Mouse (Mus musculus): ENCODE results near the gene Gmnn. TPM values are rescaled to one million over a fixed set of nuclear protein-coding genes. Genes with fewer than 3 reads are reported as not detected.

The Gmnn gene
- polyA plus RNA-seq, 1 experiment from 2014 or later, result 135 TPM

DNA sequence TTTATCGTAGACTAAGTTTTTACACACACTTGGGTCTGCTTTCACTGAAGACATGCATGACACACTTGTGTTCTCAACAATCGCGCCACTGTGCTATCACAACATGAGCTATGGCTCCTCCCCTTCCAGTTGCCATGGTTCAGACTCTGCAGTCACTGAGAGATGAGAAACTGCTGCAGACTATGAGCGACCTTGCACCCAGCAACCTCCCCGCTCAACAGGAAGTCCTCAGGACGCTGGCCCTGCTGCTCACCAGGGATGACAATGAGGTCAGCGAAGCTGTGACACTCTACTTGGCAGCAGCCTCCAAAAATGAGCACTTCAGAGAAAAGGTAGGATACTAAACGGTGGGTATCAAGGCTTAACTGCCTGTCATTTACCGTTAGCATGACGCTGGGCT, 40.2 kb downstream of the Gmnn start:
- TF ChIP-seq CTCF (IDR thresholded peaks at IDR 0.05; ENCODE audit: low read depth), result no peak
- Histone ChIP-seq H3K36me3 (ENCODE audit: insufficient read depth) (no peaks in the 10 kb centered on the region), H3K4me2 (no peak overlapping the region), H3K9me3 (ENCODE audit: low read depth, low read length) (no peaks in the 10 kb centered on the region), H3K4me1 (ENCODE audit: insufficient read depth) (no peaks in the 10 kb centered on the region), H3K9ac (no peak overlapping the region), H3K27ac (ENCODE audit: low read depth) (no peak overlapping the region), H3K4me3 (ENCODE audit: low read depth, low read length) (no peak overlapping the region), H3K27me3 (ENCODE audit: insufficient read depth, low read length) (no peaks in the 10 kb centered on the region)
- no peak for DNase-seq
- 64% methylated on average over 10 of the region's 10 CpGs for WGBS
- no peak; the same call in 1 of the 2 replicates for ATAC-seq (ENCODE audit: insufficient read depth)

DNA sequence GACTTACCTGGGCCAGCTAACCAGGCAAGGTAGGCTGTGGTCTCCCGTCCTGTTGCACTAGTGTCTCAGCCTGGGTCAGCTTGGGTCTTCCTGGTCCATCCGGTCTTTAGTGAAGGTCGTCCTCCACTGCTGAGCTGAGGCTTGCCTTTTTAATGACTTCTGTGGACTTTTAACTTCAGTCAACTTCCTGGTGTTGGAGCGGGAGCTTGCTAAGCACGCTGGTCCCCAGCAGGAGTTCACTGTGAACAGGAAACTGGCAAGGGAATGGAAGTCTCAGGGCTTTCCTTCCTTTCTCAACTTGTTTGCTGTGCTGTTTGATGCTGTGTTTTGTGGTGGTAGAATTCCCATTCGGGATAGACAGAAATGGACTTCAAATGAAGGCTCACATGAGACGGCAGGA, 44.0 kb downstream of the Gmnn start:
- H3K9ac ChIP-seq, result no peak overlapping the region
- WGBS, result 61% methylated on average over 7 of the region's 7 CpGs
- H3K27me3 ChIP-seq (ENCODE audit: insufficient read depth, low read length), result no peaks in the 10 kb centered on the region
- H3K4me1 ChIP-seq (ENCODE audit: insufficient read depth), result peaks cover 2% of the 10 kb centered on the region; the same call in 1 of the 2 replicates
- TF ChIP-seq CTCF (IDR thresholded peaks at IDR 0.05; ENCODE audit: low read depth), result 0 out of 2 replicates have a peak, but pooled peaks have one; percentile 2
- no peaks in the 10 kb centered on the region for H3K9me3 ChIP-seq (ENCODE audit: low read depth, low read length)
- DNase-seq, result no peak
- no peak overlapping the region for H3K4me3 ChIP-seq (ENCODE audit: low read depth, low read length)
- ATAC-seq (ENCODE audit: insufficient read depth), result no peak
- no peak overlapping the region; the same call in 1 of the 2 replicates for H3K27ac ChIP-seq (ENCODE audit: low read depth)
- no peaks in the 10 kb centered on the region for H3K36me3 ChIP-seq (ENCODE audit: insufficient read depth)
- no peak overlapping the region for H3K4me2 ChIP-seq

DNA sequence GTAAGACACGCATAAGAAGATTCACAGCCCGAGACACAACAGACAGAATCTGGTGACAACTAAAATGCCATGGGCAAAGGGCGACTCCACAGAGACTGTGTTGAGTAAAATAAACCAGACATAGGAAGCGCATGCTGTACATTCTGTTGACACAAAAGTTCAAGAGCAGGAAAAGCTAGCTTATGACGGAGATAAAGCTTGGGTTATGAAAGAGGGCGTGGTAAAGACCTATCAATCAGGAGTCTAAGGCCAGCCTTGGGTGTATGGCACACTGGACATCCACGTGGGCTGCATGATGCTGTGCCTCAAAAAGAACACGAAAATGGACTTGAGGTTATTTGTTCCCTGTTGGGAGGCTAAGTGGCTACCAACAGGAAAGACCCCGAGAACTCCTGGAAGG, 45.3 kb downstream of the Gmnn start:
- H3K27ac ChIP-seq (ENCODE audit: low read depth), result no peak overlapping the region
- 62% methylated on average over 9 of the region's 9 CpGs for WGBS
- no peak for DNase-seq
- H3K9me3 ChIP-seq (ENCODE audit: low read depth, low read length), result no peaks in the 10 kb centered on the region
- no peak overlapping the region for H3K4me2 ChIP-seq
- no peak overlapping the region for H3K9ac ChIP-seq
- no peaks in the 10 kb centered on the region for H3K27me3 ChIP-seq (ENCODE audit: insufficient read depth, low read length)
- no peak overlapping the region for H3K4me3 ChIP-seq (ENCODE audit: low read depth, low read length)
- no peaks in the 10 kb centered on the region for H3K36me3 ChIP-seq (ENCODE audit: insufficient read depth)
- no peak for TF ChIP-seq CTCF (IDR thresholded peaks at IDR 0.05; ENCODE audit: low read depth)
- no peak for ATAC-seq (ENCODE audit: insufficient read depth)
- peaks cover 2% of the 10 kb centered on the region; the same call in 1 of the 2 replicates for H3K4me1 ChIP-seq (ENCODE audit: insufficient read depth)

DNA sequence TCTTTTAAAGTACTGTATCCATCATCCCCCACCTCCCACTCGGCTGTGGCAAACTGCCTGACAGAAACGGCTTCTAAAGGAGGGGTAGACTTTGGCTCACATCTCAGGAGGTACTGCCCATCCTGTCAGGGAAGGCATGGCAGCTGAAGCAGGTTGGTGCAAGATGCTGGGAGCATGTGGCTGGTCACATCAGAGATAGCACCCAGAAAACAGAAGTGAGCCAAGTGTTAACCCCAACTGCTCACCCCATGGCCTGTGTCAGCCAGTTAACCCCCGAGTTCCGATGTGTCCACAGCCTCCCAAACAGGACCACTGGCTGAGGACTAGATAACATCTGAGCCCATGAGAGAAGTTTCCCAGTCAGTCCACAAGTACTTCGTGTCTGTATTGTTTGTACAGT, 46.1 kb downstream of the Gmnn start:
- no peak overlapping the region for H3K4me3 ChIP-seq (ENCODE audit: low read depth, low read length)
- H3K27me3 ChIP-seq (ENCODE audit: insufficient read depth, low read length), result no peaks in the 10 kb centered on the region
- ATAC-seq (ENCODE audit: insufficient read depth) (no peak), DNase-seq (no peak)
- H3K9ac ChIP-seq, result no peak overlapping the region
- H3K36me3 ChIP-seq (ENCODE audit: insufficient read depth), result no peaks in the 10 kb centered on the region
- peaks cover 2% of the 10 kb centered on the region; the same call in 1 of the 2 replicates for H3K4me1 ChIP-seq (ENCODE audit: insufficient read depth)
- no peak overlapping the region for H3K4me2 ChIP-seq
- no peak overlapping the region for H3K27ac ChIP-seq (ENCODE audit: low read depth)
- WGBS, result 62% methylated on average over 5 of the region's 5 CpGs
- no peaks in the 10 kb centered on the region for H3K9me3 ChIP-seq (ENCODE audit: low read depth, low read length)
- TF ChIP-seq CTCF (IDR thresholded peaks at IDR 0.05; ENCODE audit: low read depth), result no peak

DNA sequence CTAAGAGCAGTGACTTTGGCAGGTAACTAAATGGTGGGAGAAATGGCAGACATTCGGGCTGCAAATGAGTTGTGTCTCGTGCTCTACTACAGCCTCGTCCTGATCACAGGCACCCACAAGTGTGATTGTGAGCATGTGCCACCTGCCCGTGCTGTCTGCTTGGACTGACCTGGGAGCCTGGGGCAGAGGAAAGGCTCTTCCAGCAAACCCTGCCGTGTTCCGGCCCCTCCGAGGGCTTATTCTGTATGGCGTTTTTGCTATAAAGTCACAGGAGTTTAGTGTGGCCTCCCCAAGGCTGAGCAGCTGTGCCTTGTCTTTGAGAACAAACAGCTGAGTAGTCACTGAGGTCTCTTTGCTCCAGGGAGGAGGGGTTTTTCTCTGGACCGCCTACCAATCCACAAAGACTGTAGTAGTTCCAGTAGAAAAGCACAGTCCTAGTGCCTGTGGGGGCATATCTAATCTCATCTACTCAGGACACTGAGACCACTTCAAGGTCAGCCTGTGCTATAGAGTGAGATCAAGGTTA, 47.3 kb downstream of the Gmnn start:
- ATAC-seq (ENCODE audit: insufficient read depth) (peak; percentile 26; the same call in 1 of the 2 replicates), DNase-seq (peak; percentile 67)
- Histone ChIP-seq H3K27me3 (ENCODE audit: insufficient read depth, low read length) (no peaks in the 10 kb centered on the region), H3K36me3 (ENCODE audit: insufficient read depth) (no peaks in the 10 kb centered on the region), H3K4me2 (no peak overlapping the region), H3K4me3 (ENCODE audit: low read depth, low read length) (no peak overlapping the region), H3K27ac (ENCODE audit: low read depth) (no peak overlapping the region), H3K4me1 (ENCODE audit: insufficient read depth) (peaks cover 2% of the 10 kb centered on the region; the same call in 1 of the 2 replicates), H3K9me3 (ENCODE audit: low read depth, low read length) (no peaks in the 10 kb centered on the region), H3K9ac (no peak overlapping the region)
- no peak for TF ChIP-seq CTCF (IDR thresholded peaks at IDR 0.05; ENCODE audit: low read depth)
- WGBS, result 56% methylated on average over 9 of the region's 9 CpGs

DNA sequence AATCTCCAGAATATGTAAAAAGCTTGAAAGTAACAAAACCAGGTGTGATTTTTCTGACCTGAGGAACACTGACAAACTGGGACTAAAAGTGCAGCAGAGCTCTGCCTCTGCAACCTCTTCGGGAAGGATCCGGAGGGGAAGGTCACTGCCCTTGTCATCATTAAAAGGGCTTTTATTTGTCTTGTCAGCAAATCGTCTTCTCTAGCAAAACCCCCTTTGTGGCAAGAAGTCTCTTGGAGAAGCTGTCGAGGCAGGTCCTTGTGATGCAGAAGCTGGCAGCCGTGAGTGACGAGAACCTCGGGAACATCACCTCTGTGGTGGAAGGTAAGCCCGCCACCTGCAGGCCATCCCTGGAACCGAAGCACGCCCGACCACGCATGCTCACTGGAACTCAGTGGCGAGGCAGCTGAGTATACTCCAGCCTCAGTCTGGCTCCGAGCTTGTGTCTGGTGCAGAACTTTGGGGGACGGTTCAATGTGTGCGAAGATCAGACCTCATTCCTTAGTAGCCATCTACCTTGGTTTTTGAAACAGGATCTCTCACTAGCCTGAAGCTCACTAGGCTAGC, 48.2 kb downstream of the Gmnn start:
- peak; percentile 79 for ATAC-seq (ENCODE audit: insufficient read depth)
- peak; percentile 97 for TF ChIP-seq CTCF (IDR thresholded peaks at IDR 0.05; ENCODE audit: low read depth)
- WGBS, result 4% methylated on average over 16 of the region's 16 CpGs
- Histone ChIP-seq H3K9me3 (ENCODE audit: low read depth, low read length) (no peaks in the 10 kb centered on the region), H3K27me3 (ENCODE audit: insufficient read depth, low read length) (no peaks in the 10 kb centered on the region), H3K4me3 (ENCODE audit: low read depth, low read length) (no peak overlapping the region), H3K36me3 (ENCODE audit: insufficient read depth) (no peaks in the 10 kb centered on the region), H3K9ac (no peak overlapping the region), H3K4me2 (peak overlapping the region; percentile 48), H3K27ac (ENCODE audit: low read depth) (no peak overlapping the region), H3K4me1 (ENCODE audit: insufficient read depth) (peaks cover 2% of the 10 kb centered on the region; the same call in 1 of the 2 replicates)
- peak; percentile 91 for DNase-seq

DNA sequence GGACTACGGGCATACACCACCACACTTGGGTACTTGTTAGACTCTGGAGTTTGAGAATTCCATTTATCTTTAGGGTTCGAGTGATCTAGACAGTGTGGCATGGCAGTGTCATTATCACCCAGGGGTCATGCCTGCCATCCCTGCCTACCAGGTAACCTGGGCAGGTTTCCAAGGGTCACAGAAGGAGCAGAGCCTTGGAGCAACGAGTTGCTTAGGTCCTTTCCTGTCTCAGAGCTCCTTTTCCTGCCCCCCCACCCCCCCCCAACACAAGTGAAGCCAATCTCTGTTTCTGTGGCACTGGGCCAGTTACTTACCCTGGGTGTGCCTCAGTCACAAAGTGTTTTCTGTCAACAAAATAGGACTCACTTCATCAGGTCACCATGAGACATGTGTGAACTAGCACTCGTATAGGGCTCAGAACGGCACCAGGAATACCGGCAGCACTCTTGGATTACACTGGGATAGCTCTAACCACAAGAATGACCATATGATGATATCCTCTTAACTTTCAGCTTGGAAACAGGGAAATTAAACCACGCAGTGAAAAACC, 49.1 kb downstream of the Gmnn start:
- ATAC-seq (ENCODE audit: insufficient read depth), result no peak
- WGBS, result 56% methylated on average over 7 of the region's 7 CpGs
- peak; percentile 35 for DNase-seq
- Histone ChIP-seq H3K9me3 (ENCODE audit: low read depth, low read length) (no peaks in the 10 kb centered on the region), H3K36me3 (ENCODE audit: insufficient read depth) (no peaks in the 10 kb centered on the region), H3K4me1 (ENCODE audit: insufficient read depth) (peaks cover 2% of the 10 kb centered on the region; the same call in 1 of the 2 replicates), H3K4me2 (peak overlapping the region; percentile 4; the same call in 1 of the 2 replicates), H3K27me3 (ENCODE audit: insufficient read depth, low read length) (no peaks in the 10 kb centered on the region), H3K4me3 (ENCODE audit: low read depth, low read length) (no peak overlapping the region), H3K9ac (no peak overlapping the region), H3K27ac (ENCODE audit: low read depth) (no peak overlapping the region)
- TF ChIP-seq CTCF (IDR thresholded peaks at IDR 0.05; ENCODE audit: low read depth), result no peak

Measured in lung, embryonic 14.5 days (tissue).